Mouse (Mus musculus): ENCODE data around the gene Cct3. TPM values are rescaled to one million over a fixed set of nuclear protein-coding genes. Genes with fewer than 3 reads are reported as not detected.
"Not testable (repeated sequence)": the region's sequence is repeated elsewhere in the genome, so short reads cannot be mapped to it uniquely, and the experiment has no call there.

Gene Cct3
- polyA plus RNA-seq, 1 experiment from 2014 or later = 447 TPM

GRCm38 (mm10) chr3:88364337-88364736, 67.4 kb downstream of the Cct3 start, which contains the start of gene Paqr6:
TSS of gene Paqr6 (plus strand) at chr3:88364584.
- H3K4me2 ChIP-seq (ENCODE audit: low read depth, low read length) = peak within 1 kb of the TSS; percentile 58
- peaks cover 8% of the 10 kb centered on the region for H3K27me3 ChIP-seq (ENCODE audit: control insufficient read depth, insufficient read depth, low read depth, low read length)
- WGBS = under 1% methylated on average over 13 of the region's 16 CpGs
- H3K4me1 ChIP-seq (replicated peaks; ENCODE audit: control insufficient read depth, insufficient read depth, low read length) = peaks cover 13% of the 10 kb centered on the region
- peak within 1 kb of the TSS; percentile 34 for H3K9ac ChIP-seq (ENCODE audit: low read length)
- ATAC-seq (ENCODE audit: low read depth) = peak; percentile 79
- peak within 1 kb of the TSS; percentile 42 for H3K4me3 ChIP-seq (ENCODE audit: low read length)
- H3K36me3 ChIP-seq (ENCODE audit: control insufficient read depth, insufficient read depth, low read length) = peaks cover 25% of the 10 kb centered on the region
- no peaks in the 10 kb centered on the region for H3K9me3 ChIP-seq (ENCODE audit: control insufficient read depth, low read length)
- H3K27ac ChIP-seq (ENCODE audit: low read length) = 0 out of 2 replicates have a peak within 1 kb of the TSS, but pooled peaks have one; percentile 37

DNA sequence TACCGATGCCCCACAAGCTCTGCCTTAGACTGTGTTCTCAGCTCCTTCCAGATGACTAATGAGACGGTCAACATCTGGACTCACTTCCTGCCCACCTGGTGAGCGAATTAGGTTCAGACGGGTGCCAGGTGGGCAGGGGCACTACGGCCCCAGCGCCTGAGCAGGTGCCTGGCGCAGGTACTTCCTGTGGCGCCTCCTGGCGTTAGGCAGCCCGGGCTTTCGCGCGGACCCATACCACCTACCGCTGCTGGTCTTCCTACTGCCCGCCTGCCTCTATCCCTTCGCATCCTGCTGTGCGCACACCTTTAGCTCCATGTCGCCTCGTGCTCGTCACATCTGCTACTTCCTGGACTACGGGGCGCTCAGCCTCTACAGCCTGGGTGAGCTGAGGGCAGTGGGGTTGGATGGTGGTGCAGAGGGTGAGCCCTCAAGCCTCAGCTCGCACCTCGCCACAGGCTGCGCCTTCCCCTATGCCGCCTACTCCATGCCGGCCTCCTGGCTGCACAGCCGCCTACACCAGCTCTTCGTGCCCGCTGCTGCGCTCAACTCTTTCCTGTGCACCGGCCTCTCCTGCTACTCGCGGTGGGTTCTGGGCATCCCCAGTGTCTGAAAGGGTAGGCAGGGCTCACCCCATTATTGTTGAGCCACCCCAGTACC, 68.9 kb downstream of the Cct3 start:
- H3K4me1 ChIP-seq (replicated peaks; ENCODE audit: control insufficient read depth, insufficient read depth, low read length) = peaks cover 13% of the 10 kb centered on the region
- ATAC-seq (ENCODE audit: low read depth) = no peak
- H3K27me3 ChIP-seq (ENCODE audit: control insufficient read depth, insufficient read depth, low read depth, low read length) = peaks cover 8% of the 10 kb centered on the region
- no peak overlapping the region for H3K27ac ChIP-seq (ENCODE audit: low read length)
- peaks cover 14% of the 10 kb centered on the region for H3K36me3 ChIP-seq (ENCODE audit: control insufficient read depth, insufficient read depth, low read length)
- H3K9me3 ChIP-seq (ENCODE audit: control insufficient read depth, low read length) = no peaks in the 10 kb centered on the region
- no peak overlapping the region for H3K4me3 ChIP-seq (ENCODE audit: low read length)
- H3K9ac ChIP-seq (ENCODE audit: low read length) = no peak overlapping the region
- 40% methylated on average over 34 of the region's 34 CpGs for WGBS
- H3K4me2 ChIP-seq (ENCODE audit: low read depth, low read length) = no peak overlapping the region

GRCm38 (mm10) chr3:88366830-88367428, 70.0 kb downstream of the Cct3 start:
- H3K36me3 ChIP-seq (ENCODE audit: control insufficient read depth, insufficient read depth, low read length); H3K27ac ChIP-seq (ENCODE audit: low read length); H3K9ac ChIP-seq (ENCODE audit: low read length); H3K27me3 ChIP-seq (ENCODE audit: control insufficient read depth, insufficient read depth, low read depth, low read length); H3K9me3 ChIP-seq (ENCODE audit: control insufficient read depth, low read length); H3K4me3 ChIP-seq (ENCODE audit: low read length): not testable (repeated sequence)
- Histone ChIP-seq H3K4me2 (ENCODE audit: low read depth, low read length) (peak overlapping the region; percentile 38), H3K4me1 (replicated peaks; ENCODE audit: control insufficient read depth, insufficient read depth, low read length) (peaks cover 13% of the 10 kb centered on the region)
- WGBS = 4% methylated on average over 16 of the region's 22 CpGs
- peak; percentile 71 for ATAC-seq (ENCODE audit: low read depth)

GRCm38 (mm10) chr3:88367517-88367916, 70.6 kb downstream of the Cct3 start:
- H3K4me3 ChIP-seq (ENCODE audit: low read length); H3K27me3 ChIP-seq (ENCODE audit: control insufficient read depth, insufficient read depth, low read depth, low read length); H3K27ac ChIP-seq (ENCODE audit: low read length); H3K4me2 ChIP-seq (ENCODE audit: low read depth, low read length); H3K9me3 ChIP-seq (ENCODE audit: control insufficient read depth, low read length); H3K36me3 ChIP-seq (ENCODE audit: control insufficient read depth, insufficient read depth, low read length); H3K9ac ChIP-seq (ENCODE audit: low read length); ATAC-seq (ENCODE audit: low read depth): not testable (repeated sequence)
- H3K4me1 ChIP-seq (replicated peaks; ENCODE audit: control insufficient read depth, insufficient read depth, low read length) = peaks cover 13% of the 10 kb centered on the region
- 51% methylated on average over 3 of the region's 7 CpGs for WGBS

GRCm38 (mm10) chr3:88368511-88368910, 71.6 kb downstream of the Cct3 start:
- not testable (repeated sequence) for H3K4me2 ChIP-seq (ENCODE audit: low read depth, low read length); H3K4me3 ChIP-seq (ENCODE audit: low read length); H3K27me3 ChIP-seq (ENCODE audit: control insufficient read depth, insufficient read depth, low read depth, low read length); H3K9ac ChIP-seq (ENCODE audit: low read length); H3K36me3 ChIP-seq (ENCODE audit: control insufficient read depth, insufficient read depth, low read length); ATAC-seq (ENCODE audit: low read depth); H3K9me3 ChIP-seq (ENCODE audit: control insufficient read depth, low read length); H3K27ac ChIP-seq (ENCODE audit: low read length)
- 72% methylated on average over 7 of the region's 7 CpGs for WGBS
- peaks cover 13% of the 10 kb centered on the region for H3K4me1 ChIP-seq (replicated peaks; ENCODE audit: control insufficient read depth, insufficient read depth, low read length)

Other genes starting within 250 kb of the Cct3 start
- gene Naxe, start 238.6 kb upstream of the Cct3 start, polyA plus RNA-seq (2015; fragmentation: Nextera tagmentation; extraction: Ambion mirVana) = 203 and 211 TPM in 2 replicates
- not detected in 2 replicates for gene Ttc24, start 218.8 kb upstream of the Cct3 start, polyA plus RNA-seq (2015; fragmentation: Nextera tagmentation; extraction: Ambion mirVana)
- 23.4 and 26.9 TPM in 2 replicates for gene Iqgap3, start 215.1 kb upstream of the Cct3 start, polyA plus RNA-seq (2015; fragmentation: Nextera tagmentation; extraction: Ambion mirVana)
- 19.9 and 22.9 TPM in 2 replicates for gene Mef2d, start 154.7 kb upstream of the Cct3 start, polyA plus RNA-seq (2015; fragmentation: Nextera tagmentation; extraction: Ambion mirVana)
- 0.69 and 1.0 TPM in 2 replicates for gene Rhbg, start 42.4 kb upstream of the Cct3 start, polyA plus RNA-seq (2015; fragmentation: Nextera tagmentation; extraction: Ambion mirVana)
- gene Gm38392, start 9.9 kb upstream of the Cct3 start, polyA plus RNA-seq (2015; fragmentation: Nextera tagmentation; extraction: Ambion mirVana) = 0.20 and 0.23 TPM in 2 replicates
- gene Tsacc, start 117 bp upstream of the Cct3 start, polyA plus RNA-seq (2015; fragmentation: Nextera tagmentation; extraction: Ambion mirVana) = 11.0 and 12.3 TPM in 2 replicates
- gene Glmp, start 27.9 kb downstream of the Cct3 start, polyA plus RNA-seq (2015; fragmentation: Nextera tagmentation; extraction: Ambion mirVana) = 228 and 231 TPM in 2 replicates
- gene Tmem79, start 39.0 kb downstream of the Cct3 start, polyA plus RNA-seq (2015; fragmentation: Nextera tagmentation; extraction: Ambion mirVana) = 9.5 and 9.9 TPM in 2 replicates
- gene Smg5, start 39.1 kb downstream of the Cct3 start, polyA plus RNA-seq (2015; fragmentation: Nextera tagmentation; extraction: Ambion mirVana) = 46.6 and 46.7 TPM in 2 replicates
- 12.5 and 15.2 TPM in 2 replicates for gene Paqr6, start 67.5 kb downstream of the Cct3 start, polyA plus RNA-seq (2015; fragmentation: Nextera tagmentation; extraction: Ambion mirVana)
- gene Bglap3, start 75.6 kb downstream of the Cct3 start, polyA plus RNA-seq (2015; fragmentation: Nextera tagmentation; extraction: Ambion mirVana) = 0.13 TPM in 1 of 2 replicates, not detected in the other
- 0.43 TPM in 1 of 2 replicates, not detected in the other for gene Bglap2, start 81.6 kb downstream of the Cct3 start, polyA plus RNA-seq (2015; fragmentation: Nextera tagmentation; extraction: Ambion mirVana)
- 0.94 TPM in 1 of 2 replicates, not detected in the other for gene Bglap, start 87.3 kb downstream of the Cct3 start, polyA plus RNA-seq (2015; fragmentation: Nextera tagmentation; extraction: Ambion mirVana)
- gene Pmf1, start 113.2 kb downstream of the Cct3 start, polyA plus RNA-seq (2015; fragmentation: Nextera tagmentation; extraction: Ambion mirVana) = 130 and 147 TPM in 2 replicates
- gene Slc25a44, start 128.0 kb downstream of the Cct3 start, polyA plus RNA-seq (2015; fragmentation: Nextera tagmentation; extraction: Ambion mirVana) = 15.2 and 16.0 TPM in 2 replicates
- gene Sema4a, start 164.1 kb downstream of the Cct3 start, polyA plus RNA-seq (2015; fragmentation: Nextera tagmentation; extraction: Ambion mirVana) = 6.3 TPM in 2 replicates
- 148 and 150 TPM in 2 replicates for gene Lmna, start 212.8 kb downstream of the Cct3 start, polyA plus RNA-seq (2015; fragmentation: Nextera tagmentation; extraction: Ambion mirVana)
- gene Mex3a, start 235.3 kb downstream of the Cct3 start, polyA plus RNA-seq (2015; fragmentation: Nextera tagmentation; extraction: Ambion mirVana) = 13.1 and 13.5 TPM in 2 replicates